Mouse (Mus musculus): ENCODE measurements around the gene B4galnt2.
"Not testable (repeated sequence)": the region's sequence is repeated elsewhere in the genome, so short reads cannot be mapped to it uniquely, and the experiment has no call there.

Gene B4galnt2

GRCm38 (mm10) chr11:95896446-95897179, 18.1 kb downstream of the B4galnt2 start:
- DNase-seq (ENCODE audit: low spot score): no peak

- no peak for DNase-seq (ENCODE audit: low spot score)
These were observed 24.1 kb downstream of the B4galnt2 start for GRCm38 (mm10) chr11:95890462-95891051.

GRCm38 (mm10) chr11:95879861-95880260, 34.8 kb downstream of the B4galnt2 start:
- DNase-seq (ENCODE audit: low spot score): not testable (repeated sequence)

- peak; percentile 64 for DNase-seq (ENCODE audit: low spot score)
These were observed 38.4 kb downstream of the B4galnt2 start for GRCm38 (mm10) chr11:95876296-95876695.

GRCm38 (mm10) chr11:95875804-95876203, 38.9 kb downstream of the B4galnt2 start:
- no peak for DNase-seq (ENCODE audit: low spot score)

- no peak for DNase-seq (ENCODE audit: low spot score)
These were observed 44.7 kb downstream of the B4galnt2 start for GRCm38 (mm10) chr11:95869918-95870470.

- no peak for DNase-seq (ENCODE audit: low spot score)
These were observed 45.2 kb downstream of the B4galnt2 start for GRCm38 (mm10) chr11:95869442-95869841.

- no peak for DNase-seq (ENCODE audit: low spot score)
These were observed 53.3 kb downstream of the B4galnt2 start for GRCm38 (mm10) chr11:95861397-95861796.

GRCm38 (mm10) chr11:95860071-95860490, 54.6 kb downstream of the B4galnt2 start:
- no peak for DNase-seq (ENCODE audit: low spot score)

GRCm38 (mm10) chr11:95859468-95859855, 55.2 kb downstream of the B4galnt2 start:
- DNase-seq (ENCODE audit: low spot score): peak; percentile 66

- DNase-seq (ENCODE audit: low spot score): peak; percentile 96
These were observed 55.9 kb downstream of the B4galnt2 start for GRCm38 (mm10) chr11:95858528-95859467.

GRCm38 (mm10) chr11:95857716-95858527, 56.8 kb downstream of the B4galnt2 start:
- DNase-seq (ENCODE audit: low spot score): no peak

GRCm38 (mm10) chr11:95857306-95857705, 57.4 kb downstream of the B4galnt2 start:
- DNase-seq (ENCODE audit: low spot score): no peak

GRCm38 (mm10) chr11:95853684-95854083, 61.0 kb downstream of the B4galnt2 start:
- peak; percentile 75 for DNase-seq (ENCODE audit: low spot score)

GRCm38 (mm10) chr11:95850898-95851297, 63.8 kb downstream of the B4galnt2 start:
- DNase-seq (ENCODE audit: low spot score): no peak

- no peak for DNase-seq (ENCODE audit: low spot score)
These were observed 69.8 kb downstream of the B4galnt2 start for GRCm38 (mm10) chr11:95844935-95845334.

GRCm38 (mm10) chr11:95843421-95843950, 71.2 kb downstream of the B4galnt2 start:
- DNase-seq (ENCODE audit: low spot score): no peak

- no peak for DNase-seq (ENCODE audit: low spot score)
These were observed 71.7 kb downstream of the B4galnt2 start for GRCm38 (mm10) chr11:95842953-95843352.

- no peak for DNase-seq (ENCODE audit: low spot score)
These were observed 72.5 kb downstream of the B4galnt2 start, which contains the start of gene Abi3 for GRCm38 (mm10) chr11:95842074-95842681. Gene Abi3, minus strand, starts transcription at chr11:95842476.

GRCm38 (mm10) chr11:95841498-95841830, 73.2 kb downstream of the B4galnt2 start:
- DNase-seq (ENCODE audit: low spot score): no peak
